ENCODE assay signal across 9 mouse cellular contexts in the genomic region with DNA sequence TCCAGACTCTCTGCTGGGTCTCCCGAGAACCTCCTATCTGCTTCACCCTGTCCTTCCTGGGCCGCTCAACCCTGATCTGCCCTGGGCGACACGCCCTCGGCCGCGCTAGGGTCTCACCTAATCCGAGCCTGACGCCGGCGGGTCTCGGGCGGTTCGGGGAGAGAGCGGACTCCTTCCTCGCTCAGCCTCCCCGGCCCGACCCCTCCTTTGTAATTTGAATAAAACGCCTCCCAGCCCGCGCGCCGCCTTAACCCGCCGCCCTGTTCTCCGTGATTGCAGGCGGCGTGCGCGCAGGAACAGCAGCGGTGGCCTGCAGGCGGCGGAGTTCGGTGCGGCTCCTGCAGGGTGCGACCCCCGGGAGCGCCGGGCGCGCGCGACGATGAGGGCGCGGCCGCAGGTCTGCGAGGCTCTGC. TPM values are rescaled to one million over a fixed set of nuclear protein-coding genes. Genes with fewer than 3 reads are reported as not detected.
DNase-seq lines count a peak whose midpoint lies in the region; ATAC-seq lines count a peak whose summit lies in the region.
"Had no signal": no experiment of that assay in that cellular context is flagged by ENCODE, and none has a peak within 500 bp of the region (broad histone marks: within the 10 kb centered on the region; RNA-seq: fewer than 3 reads in every experiment).

No protein-coding gene starts in this region.

- H3K27me3 ChIP-seq in erythroblast, embryonic 14.5 days (ENCODE audit: control insufficient read depth): peaks cover 90% of the 10 kb centered on the region
- H3K27me3 ChIP-seq in embryonic facial prominence, embryonic 14.5 days (replicated peaks; ENCODE audit: control insufficient read depth, insufficient read depth, low read length): peaks cover 61% of the 10 kb centered on the region
- H3K27me3 ChIP-seq in hindbrain, embryonic 12.5 days: peaks cover 87% of the 10 kb centered on the region
- H3K27me3 ChIP-seq in liver, embryonic 11.5 days (replicated peaks; ENCODE audit: control insufficient read depth, insufficient read depth, low read length): peaks cover 97% of the 10 kb centered on the region
- peaks cover 77% of the 10 kb centered on the region for H3K27me3 ChIP-seq in neural tube, embryonic 11.5 days (ENCODE audit: control insufficient read depth, insufficient read depth, low read length)

- WGBS in embryonic facial prominence, embryonic 14.5 days: 1% methylated on average over 48 of the region's 48 CpGs
- WGBS in hindbrain, embryonic 12.5 days: under 1% methylated on average over 48 of the region's 48 CpGs
- WGBS in liver, embryonic 11.5 days: under 1% methylated on average over 48 of the region's 48 CpGs
- WGBS in neural tube, embryonic 11.5 days: under 1% methylated on average over 48 of the region's 48 CpGs

- H3K4me3 ChIP-seq in erythroblast, embryonic 14.5 days (replicated peaks): peak overlapping the region; percentile 20
- H3K4me3 ChIP-seq in embryonic facial prominence, embryonic 14.5 days (ENCODE audit: low read depth, low read length): peak overlapping the region; percentile 64
- peak overlapping the region; percentile 46 for H3K4me3 ChIP-seq in hindbrain, embryonic 12.5 days
- peak overlapping the region; percentile 48 for H3K4me3 ChIP-seq in liver, embryonic 11.5 days (ENCODE audit: low read depth, low read length)
- peak overlapping the region; percentile 50 for H3K4me3 ChIP-seq in neural tube, embryonic 11.5 days (ENCODE audit: low read depth, low read length)

- no peaks in the 10 kb centered on the region for H3K4me1 ChIP-seq in erythroblast, embryonic 14.5 days (ENCODE audit: control insufficient read depth)
- peaks cover 35% of the 10 kb centered on the region for H3K4me1 ChIP-seq in embryonic facial prominence, embryonic 14.5 days (ENCODE audit: control insufficient read depth, insufficient read depth, low read length)
- H3K4me1 ChIP-seq in hindbrain, embryonic 12.5 days: peaks cover 56% of the 10 kb centered on the region
- peaks cover 13% of the 10 kb centered on the region for H3K4me1 ChIP-seq in liver, embryonic 11.5 days (replicated peaks; ENCODE audit: control insufficient read depth, insufficient read depth, low read length)
- peaks cover 46% of the 10 kb centered on the region for H3K4me1 ChIP-seq in neural tube, embryonic 11.5 days (ENCODE audit: control insufficient read depth, insufficient read depth, low read length)

- H3K9ac ChIP-seq in embryonic facial prominence, embryonic 14.5 days (ENCODE audit: low read depth, low read length): peak overlapping the region; percentile 67
- H3K9ac ChIP-seq in hindbrain, embryonic 12.5 days: peak overlapping the region; percentile 60
- H3K9ac ChIP-seq in liver, embryonic 11.5 days (ENCODE audit: low read depth, low read length): no peak overlapping the region
- peak overlapping the region; percentile 61 for H3K9ac ChIP-seq in neural tube, embryonic 11.5 days (ENCODE audit: low read length)

- H3K9me3 ChIP-seq in erythroblast, embryonic 14.5 days (ENCODE audit: control insufficient read depth, low read length): no peaks in the 10 kb centered on the region
- H3K9me3 ChIP-seq in embryonic facial prominence, embryonic 14.5 days (ENCODE audit: control insufficient read depth, low read length): no peaks in the 10 kb centered on the region
- no peaks in the 10 kb centered on the region for H3K9me3 ChIP-seq in hindbrain, embryonic 12.5 days (replicated peaks)
- H3K9me3 ChIP-seq in liver, embryonic 11.5 days (ENCODE audit: control insufficient read depth, low read length): no peaks in the 10 kb centered on the region
- H3K9me3 ChIP-seq in neural tube, embryonic 11.5 days (ENCODE audit: control insufficient read depth, low read length): no peaks in the 10 kb centered on the region

- ATAC-seq in erythroblast, adult 5-6 weeks (replicated peaks; ENCODE audit: low FRiP score, poor library complexity, severe bottlenecking): no peak
- peak; percentile 53 for ATAC-seq in embryonic facial prominence, embryonic 14.5 days (ENCODE audit: low read depth)
- ATAC-seq in hindbrain, embryonic 12.5 days (ENCODE audit: low FRiP score): peak; percentile 21; the same call in 1 of the 2 replicates
- 0 out of 2 replicates have a peak, but pooled peaks have one; percentile 25 for ATAC-seq in liver, embryonic 11.5 days (replicated peaks; ENCODE audit: low FRiP score)
- ATAC-seq in neural tube, embryonic 11.5 days (ENCODE audit: insufficient read depth, low FRiP score, low TSS enrichment): peak; percentile 32; the same call in 1 of the 2 replicates

- peak overlapping the region; percentile 94 for H3K4me2 ChIP-seq in embryonic facial prominence, embryonic 14.5 days (ENCODE audit: low read depth, low read length)
- peak overlapping the region; percentile 96 for H3K4me2 ChIP-seq in hindbrain, embryonic 12.5 days (replicated peaks)
- H3K4me2 ChIP-seq in liver, embryonic 11.5 days: peak overlapping the region; percentile 71
- H3K4me2 ChIP-seq in neural tube, embryonic 11.5 days (ENCODE audit: low read depth): peak overlapping the region; percentile 85

- H3K27ac ChIP-seq in embryonic facial prominence, embryonic 14.5 days (replicated peaks; ENCODE audit: low read depth, low read length): no peak overlapping the region
- no peak overlapping the region for H3K27ac ChIP-seq in hindbrain, embryonic 12.5 days
- no peak overlapping the region for H3K27ac ChIP-seq in liver, embryonic 11.5 days (ENCODE audit: low read depth, low read length)
- no peak overlapping the region for H3K27ac ChIP-seq in neural tube, embryonic 11.5 days (ENCODE audit: low read depth, low read length)

- H3K36me3 ChIP-seq in erythroblast, embryonic 14.5 days (ENCODE audit: control insufficient read depth): no peaks in the 10 kb centered on the region
- no peaks in the 10 kb centered on the region for H3K36me3 ChIP-seq in embryonic facial prominence, embryonic 14.5 days (ENCODE audit: control insufficient read depth, insufficient read depth, low read length)
- no peaks in the 10 kb centered on the region for H3K36me3 ChIP-seq in hindbrain, embryonic 12.5 days
- no peaks in the 10 kb centered on the region for H3K36me3 ChIP-seq in liver, embryonic 11.5 days (ENCODE audit: control insufficient read depth, insufficient read depth, low read length)
- H3K36me3 ChIP-seq in neural tube, embryonic 11.5 days (ENCODE audit: control insufficient read depth, insufficient read depth, low read length): no peaks in the 10 kb centered on the region

- peak; percentile 67 for DNase-seq in ES-CJ7 (ENCODE audit: low read depth, low spot score)
- DNase-seq in embryonic facial prominence, embryonic 14.5 days (ENCODE audit: low spot score): peak; percentile 86
- DNase-seq in liver, embryonic 11.5 days (ENCODE audit: low spot score): peak; percentile 59
- DNase-seq in neural tube, embryonic 11.5 days (ENCODE audit: low spot score): peak; percentile 77
- DNase-seq in c-Kit-positive CD71-positive TER-119-positive erythroid progenitor cells, embryonic 14.5 days (ENCODE audit: low spot score): no peak

RNA-seq across cellular contexts. Expression of a gene that starts 3.8 kb away (rescaled TPM):
- not detected in 2 replicates for polyA plus RNA-seq in erythroblast, embryonic 14.5 days (2012)
- total RNA-seq in erythroblast, adult 5-6 weeks (2015; ENCODE audit: low replicate concordance): not detected in 2 replicates
- total RNA-seq in erythroblast, adult 5-6 weeks (2017; ENCODE audit: low replicate concordance): not detected in 2 replicates
- polyA plus RNA-seq in embryonic facial prominence, embryonic 14.5 days (2014; fragmentation: Nextera tagmentation; extraction: Ambion mirVana): 20.1 and 20.2 TPM in 2 replicates
- 14.7 and 16.5 TPM in 2 replicates for polyA plus RNA-seq in hindbrain, embryonic 12.5 days (2016; fragmentation: Nextera tagmentation; extraction: Ambion mirVana)
- 7.5 and 8.0 TPM in 2 replicates for polyA plus RNA-seq in liver, embryonic 11.5 days (2014; fragmentation: Nextera tagmentation; extraction: Ambion mirVana)
- 6.9 and 7.0 TPM in 2 replicates for polyA plus RNA-seq in neural tube, embryonic 11.5 days (2014; fragmentation: Nextera tagmentation; extraction: Ambion mirVana)
- total RNA-seq: MEL had no signal
